Mouse (Mus musculus): ENCODE measurements around the gene Stk39. TPM values are rescaled to one million over a fixed set of nuclear protein-coding genes. Genes with fewer than 3 reads are reported as not detected.

Gene Stk39
- total RNA-seq, 2 experiments from 2014 or later: 82.0 to 87.6 TPM

DNA sequence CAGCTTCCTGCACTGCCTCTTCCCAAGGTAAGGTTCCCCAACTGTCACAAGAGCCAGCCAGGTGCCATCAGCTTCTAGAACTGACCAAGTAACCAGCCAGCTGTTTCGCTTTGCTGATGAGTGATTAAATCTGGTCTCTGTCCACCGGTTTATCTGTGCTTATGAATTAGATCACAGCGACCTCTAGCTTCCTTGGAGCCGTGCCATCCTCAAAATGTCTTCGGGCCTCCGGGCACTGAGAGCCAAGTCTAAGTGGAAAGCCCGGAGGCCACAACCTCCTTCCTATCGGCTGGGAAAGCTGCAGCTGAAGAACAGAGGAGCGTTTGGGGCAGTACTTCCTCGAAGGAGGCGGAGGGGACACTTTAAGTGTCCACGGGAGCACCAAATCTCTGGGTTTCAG lies 95.4 kb downstream of the Stk39 start:
- Histone ChIP-seq H3K27ac (no peak overlapping the region), H3K4me3 (no peak overlapping the region)
- intact Hi-C loops (cut with DNase I): no loop called here
- no peak; the same call in 1 of the 2 replicates for TF ChIP-seq CTCF (IDR thresholded peaks at IDR 0.05)
- DNase-seq (ENCODE audit: extremely low spot score in 1 of 2, low spot score in 2 of 2): no peak

DNA sequence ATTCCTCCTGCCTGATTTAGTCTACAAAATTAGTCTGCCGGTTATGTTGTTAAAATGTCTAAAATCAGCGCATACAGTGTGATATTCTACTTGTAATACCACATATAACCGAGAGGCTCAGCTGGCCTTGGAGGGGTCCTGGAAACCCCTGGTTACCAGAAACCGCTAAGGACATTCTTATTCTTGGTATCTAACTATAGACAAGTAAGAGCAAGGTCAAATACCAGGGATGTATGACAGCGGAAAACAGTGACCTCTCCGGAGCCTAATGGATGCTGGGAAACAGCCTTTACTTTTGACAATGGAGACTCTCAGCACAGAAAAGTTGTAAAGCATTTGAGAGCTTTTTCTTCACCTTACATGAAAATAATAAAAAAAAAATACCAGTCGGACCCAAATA lies 97.9 kb downstream of the Stk39 start:
- intact Hi-C loops (cut with DNase I): no loop called here
- Histone ChIP-seq H3K27ac (no peak overlapping the region), H3K4me3 (no peak overlapping the region)
- DNase-seq (ENCODE audit: extremely low spot score in 1 of 2, low spot score in 2 of 2): no peak
- no peak; the same call in none of the 2 replicates for TF ChIP-seq CTCF (IDR thresholded peaks at IDR 0.05)

DNA sequence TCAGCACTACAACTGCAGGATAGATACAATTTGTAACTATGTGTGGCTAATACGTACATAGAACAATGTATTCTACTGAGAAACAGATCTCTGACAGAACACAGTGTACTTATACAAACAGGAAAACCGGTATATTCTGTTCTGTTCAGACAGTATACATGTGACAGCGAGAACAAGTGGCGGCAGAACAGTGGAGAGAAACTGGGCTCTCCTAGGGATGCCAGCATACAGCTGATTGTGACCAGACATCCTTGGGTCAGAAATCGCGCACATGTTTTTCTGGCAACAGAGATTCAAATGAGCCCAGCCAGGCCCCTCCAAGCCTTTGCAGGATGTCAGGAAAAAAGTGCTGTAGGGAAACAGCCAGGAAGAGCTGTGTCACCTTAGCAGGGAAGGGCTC lies 100.2 kb downstream of the Stk39 start:
- no peak for DNase-seq (ENCODE audit: extremely low spot score in 1 of 2, low spot score in 2 of 2)
- no peak for TF ChIP-seq CTCF (IDR thresholded peaks at IDR 0.05)
- H3K27ac ChIP-seq: peak overlapping the region; percentile 44; the same call in 1 of the 2 replicates
- H3K4me3 ChIP-seq: no peak overlapping the region
- intact Hi-C loops (cut with DNase I): no loop called here

DNA sequence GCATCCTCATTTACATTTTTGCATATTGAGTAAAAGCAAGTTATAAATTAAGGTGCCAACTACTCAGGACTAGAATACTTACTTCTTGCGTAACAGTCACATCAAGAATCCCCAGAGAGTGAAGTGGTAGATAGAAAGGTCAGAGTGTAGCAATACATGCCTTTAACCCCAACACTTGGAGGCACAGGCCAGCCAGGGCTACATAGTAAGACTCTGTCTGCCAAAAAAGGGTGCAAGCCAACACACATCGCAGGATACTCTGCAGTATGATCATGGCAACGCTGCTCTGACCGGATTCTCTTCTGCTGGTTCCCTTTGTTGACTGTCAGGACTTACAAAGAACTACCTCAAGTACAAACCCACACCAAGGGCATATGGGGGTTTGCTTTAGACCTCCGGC lies 101.7 kb downstream of the Stk39 start:
- no peak overlapping the region for H3K27ac ChIP-seq
- no peak overlapping the region for H3K4me3 ChIP-seq
- intact Hi-C loops (cut with DNase I): no loop called here
- no peak for TF ChIP-seq CTCF (IDR thresholded peaks at IDR 0.05)
- DNase-seq (ENCODE audit: extremely low spot score in 1 of 2, low spot score in 2 of 2): no peak

DNA sequence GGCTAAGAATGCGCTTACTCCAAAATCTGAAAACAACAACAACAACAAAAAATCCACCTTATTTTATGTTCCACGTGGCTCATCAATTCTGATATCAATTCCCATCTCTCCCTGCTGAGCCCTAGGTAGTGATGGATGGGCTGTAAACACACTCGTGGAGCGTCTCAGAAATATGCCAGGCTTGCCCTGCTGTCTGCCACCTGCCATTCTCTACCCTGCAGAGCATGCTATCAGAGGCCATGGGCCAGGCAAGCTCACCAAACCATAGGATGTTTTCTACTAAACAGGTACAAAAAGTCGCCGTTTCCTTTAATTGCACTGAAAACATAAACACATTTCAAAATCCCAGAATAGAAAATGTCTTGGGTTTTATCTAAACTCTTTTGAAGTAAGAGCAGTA lies 103.0 kb downstream of the Stk39 start:
- no peak overlapping the region for H3K27ac ChIP-seq
- H3K4me3 ChIP-seq: no peak overlapping the region
- TF ChIP-seq CTCF (IDR thresholded peaks at IDR 0.05): no peak
- intact Hi-C loops (cut with DNase I): loop anchor here (5.0 kb wide), 1 partner anchor 48 kb away; no protein-coding TSS in a partner anchor
- no peak for DNase-seq (ENCODE audit: extremely low spot score in 1 of 2, low spot score in 2 of 2)

DNA sequence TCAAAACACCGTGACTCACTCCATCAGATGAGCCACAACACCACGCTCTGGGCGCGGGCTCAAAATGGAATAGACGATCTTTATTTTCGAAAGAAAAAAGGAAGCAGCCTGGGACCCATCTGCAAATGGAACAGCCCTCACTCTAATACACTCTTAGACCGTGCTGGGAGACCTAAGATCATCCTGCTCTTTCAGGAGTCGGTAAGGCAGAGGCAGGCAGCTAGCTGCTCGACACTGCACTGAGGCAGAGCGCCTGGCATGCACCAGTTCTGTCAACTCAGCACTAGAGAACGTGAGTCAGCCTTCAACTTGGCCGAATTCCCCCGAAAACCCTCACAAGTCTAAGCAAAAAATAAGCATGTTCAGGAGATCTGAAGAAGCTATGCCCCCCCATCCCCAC lies 104.1 kb downstream of the Stk39 start:
- TF ChIP-seq CTCF (IDR thresholded peaks at IDR 0.05): no peak
- peak; percentile 45 to 59 for DNase-seq (ENCODE audit: extremely low spot score in 1 of 2, low spot score in 2 of 2)
- H3K4me3 ChIP-seq: peak overlapping the region; percentile 26
- intact Hi-C loops (cut with DNase I): loop anchor here (5.0 kb wide), 1 partner anchor 49 kb away; no protein-coding TSS in a partner anchor
- peak overlapping the region; percentile 62 for H3K27ac ChIP-seq

DNA sequence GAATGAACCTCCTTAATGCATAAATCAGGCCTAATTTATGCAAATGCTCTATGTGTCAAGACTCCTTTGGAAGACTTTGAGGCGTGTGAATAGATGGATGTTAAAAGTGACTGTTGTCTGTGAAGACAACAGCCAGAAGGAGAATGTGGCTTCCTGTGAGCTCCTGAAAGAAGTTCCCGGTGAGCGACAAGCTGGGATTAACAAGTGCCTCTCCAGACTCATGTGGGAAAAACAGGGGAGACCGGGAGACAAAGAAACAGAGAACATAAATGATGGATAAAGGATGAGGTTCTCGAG lies 105.2 kb downstream of the Stk39 start:
- H3K27ac ChIP-seq: no peak overlapping the region
- TF ChIP-seq CTCF (IDR thresholded peaks at IDR 0.05): no peak
- intact Hi-C loops (cut with DNase I): loop anchor here (5.0 kb wide), 1 partner anchor 50 kb away; no protein-coding TSS in a partner anchor

DNA sequence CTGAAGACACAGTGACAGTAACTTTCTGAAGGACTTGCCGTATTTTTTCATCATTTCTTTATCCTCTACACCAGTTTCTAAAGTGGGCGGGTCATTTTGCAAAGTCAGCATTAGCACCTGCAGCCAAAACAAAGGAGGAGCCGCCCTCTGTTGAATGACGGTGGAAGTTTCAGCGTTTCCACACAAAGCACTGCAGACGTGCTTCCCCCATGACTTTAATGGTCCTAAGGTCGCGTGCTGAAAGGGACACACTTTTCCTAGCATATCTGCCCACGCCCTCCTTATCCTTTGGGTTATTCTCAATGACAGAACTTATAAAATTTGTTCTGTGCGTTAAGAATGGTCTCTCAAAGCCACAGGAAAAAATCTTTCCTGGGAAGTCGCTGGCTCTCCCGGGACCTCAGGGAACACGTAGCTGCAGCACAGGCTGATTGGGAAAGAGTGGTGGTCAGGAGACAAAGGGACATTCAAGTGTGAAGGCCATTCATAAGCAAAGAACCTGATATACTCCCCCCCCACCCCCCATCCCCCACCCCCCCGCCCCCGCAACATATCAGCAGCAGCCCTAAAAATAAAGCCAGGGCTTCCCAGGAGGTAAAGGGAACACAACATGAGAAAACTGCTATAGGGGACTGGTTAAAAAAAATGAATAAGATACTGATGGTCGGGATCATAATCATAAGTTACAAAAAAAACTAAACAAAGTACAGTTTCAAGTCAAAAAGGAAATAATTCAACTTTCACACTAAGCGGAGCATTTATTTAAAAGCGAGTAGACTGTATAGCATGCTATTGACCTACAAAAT lies 105.8 kb downstream of the Stk39 start:
- Histone ChIP-seq H3K27ac (no peak overlapping the region), H3K4me3 (no peak overlapping the region)
- intact Hi-C loops (cut with DNase I): loop anchor here (5.0 kb wide), 1 partner anchor 51 kb away; no protein-coding TSS in a partner anchor
- TF ChIP-seq CTCF (IDR thresholded peaks at IDR 0.05): no peak
- DNase-seq (ENCODE audit: extremely low spot score in 1 of 2, low spot score in 2 of 2): no peak

More for the DNA sequence above, 105.2 kb downstream of the Stk39 start:
- DNase-seq (ENCODE audit: extremely low spot score in 1 of 2, low spot score in 2 of 2): no peak
- H3K4me3 ChIP-seq: no peak overlapping the region

DNA sequence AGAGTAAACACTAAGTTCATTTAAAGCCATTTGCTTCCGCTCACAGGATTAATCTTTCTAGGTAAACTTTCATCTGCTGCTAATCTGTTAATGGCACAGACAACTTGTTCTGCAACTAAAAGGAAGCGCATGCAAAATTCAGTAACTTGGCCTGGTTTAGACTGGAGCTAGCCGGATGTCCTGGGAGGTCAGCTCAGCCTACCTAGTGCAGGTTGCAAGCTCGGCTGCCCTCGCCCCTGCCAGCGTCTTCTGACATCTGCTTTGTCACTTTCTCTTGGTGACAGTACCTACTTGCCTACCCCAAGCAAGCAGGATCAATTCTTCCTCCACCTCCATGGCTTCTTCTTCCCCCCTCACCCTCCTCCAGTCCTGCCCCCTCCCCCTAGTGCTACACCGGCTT lies 106.6 kb downstream of the Stk39 start:
- Histone ChIP-seq H3K4me3 (no peak overlapping the region), H3K27ac (no peak overlapping the region)
- no peak for TF ChIP-seq CTCF (IDR thresholded peaks at IDR 0.05)
- intact Hi-C loops (cut with DNase I): loop anchor here (2.0 to 5.0 kb wide), 3 partner anchors 52 to 391 kb away; no protein-coding TSS in a partner anchor
- DNase-seq (ENCODE audit: extremely low spot score in 1 of 2, low spot score in 2 of 2): no peak

DNA sequence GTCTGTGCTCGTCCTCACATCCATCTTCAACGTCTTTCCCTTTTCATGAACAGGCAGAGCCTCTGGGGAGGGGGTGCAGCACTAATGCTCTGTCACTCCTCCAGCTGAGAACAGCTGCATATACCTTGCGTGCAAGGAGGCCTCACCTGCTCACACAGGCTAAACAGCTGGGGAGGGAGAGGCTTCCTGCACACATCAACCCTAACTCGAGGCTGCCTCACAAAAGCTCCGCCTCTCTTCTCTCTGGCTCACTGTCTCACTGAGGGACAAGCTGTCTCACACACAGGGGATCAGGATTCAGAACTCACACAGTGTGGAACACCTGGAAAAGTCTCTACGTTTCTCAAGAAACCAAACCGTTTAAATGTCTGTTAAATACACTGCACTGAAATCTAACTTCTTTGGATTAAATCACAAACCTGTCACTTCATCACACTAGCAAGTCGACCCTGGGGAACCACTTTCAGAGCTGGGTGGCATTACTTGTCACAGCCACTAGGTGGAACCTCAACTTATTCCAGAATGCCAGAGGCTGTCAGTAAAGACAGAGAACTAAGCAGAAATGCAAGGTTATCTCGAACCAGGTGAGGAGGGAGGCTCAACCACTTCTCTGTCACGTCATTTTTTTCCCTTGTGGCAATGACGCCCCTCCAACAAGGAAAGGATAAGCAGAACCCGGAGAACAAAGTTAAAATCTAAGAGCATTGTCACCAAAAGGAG lies 107.7 kb downstream of the Stk39 start:
- intact Hi-C loops (cut with DNase I): loop anchor here (1.0 to 2.0 kb wide), 3 partner anchors 105 to 392 kb away; no protein-coding TSS in a partner anchor
- TF ChIP-seq CTCF (IDR thresholded peaks at IDR 0.05): peak; percentile 84

DNA sequence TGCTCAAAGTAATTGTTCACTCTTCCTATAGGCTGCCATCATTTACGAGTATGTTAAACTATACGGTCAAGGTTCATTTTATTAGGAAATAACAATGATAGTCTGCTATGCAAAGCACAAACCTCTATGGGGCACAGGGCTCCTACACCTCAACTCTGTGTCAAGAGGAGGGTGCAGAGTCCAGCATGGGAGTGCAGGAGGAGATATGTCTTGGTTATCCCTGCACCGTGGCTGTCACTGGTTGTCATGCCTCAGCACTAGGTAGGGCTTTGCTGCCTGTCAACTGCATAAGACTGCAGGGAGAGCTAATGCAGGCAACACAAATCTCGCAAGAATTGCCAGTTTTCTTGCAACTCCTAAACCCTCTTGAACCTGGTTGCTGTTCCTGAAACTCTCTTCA lies 108.9 kb downstream of the Stk39 start:
- no peak overlapping the region for H3K27ac ChIP-seq
- DNase-seq (ENCODE audit: extremely low spot score in 1 of 2, low spot score in 2 of 2): peak in 1 of 2 experiments; percentile 8
- no peak for TF ChIP-seq CTCF (IDR thresholded peaks at IDR 0.05)
- intact Hi-C loops (cut with DNase I): no loop called here
- H3K4me3 ChIP-seq: no peak overlapping the region

More for the DNA sequence above, 107.7 kb downstream of the Stk39 start:
- peak; percentile 44 to 51 for DNase-seq (ENCODE audit: extremely low spot score in 1 of 2, low spot score in 2 of 2)
- Histone ChIP-seq H3K27ac (no peak overlapping the region), H3K4me3 (no peak overlapping the region)

DNA sequence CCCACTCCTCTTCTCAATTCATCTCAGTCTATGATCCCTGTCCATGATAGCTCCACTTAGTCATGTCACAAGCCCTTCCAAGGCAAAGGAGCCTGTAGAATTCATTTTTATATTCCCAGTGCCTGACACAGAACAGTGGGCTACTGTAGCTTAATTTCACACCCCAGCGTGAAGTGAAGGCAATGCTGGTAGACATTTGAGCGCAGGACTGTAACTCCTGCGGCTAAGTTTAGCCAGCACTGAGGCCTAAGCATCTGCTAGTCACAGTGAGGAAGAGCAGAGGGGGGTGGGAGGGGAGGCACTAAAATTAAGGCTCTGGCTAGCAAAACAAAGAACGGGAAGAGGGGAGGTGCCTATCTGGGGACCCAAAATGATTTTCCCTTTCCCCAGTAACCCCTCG lies 110.4 kb downstream of the Stk39 start:
- no peak for TF ChIP-seq CTCF (IDR thresholded peaks at IDR 0.05)
- H3K27ac ChIP-seq: peak overlapping the region; percentile 19; the same call in 1 of the 2 replicates
- no peak for DNase-seq (ENCODE audit: extremely low spot score in 1 of 2, low spot score in 2 of 2)
- H3K4me3 ChIP-seq: no peak overlapping the region
- intact Hi-C loops (cut with DNase I): no loop called here
